Mouse (Mus musculus) liver, embryonic 14.5 days (tissue): Measurements from ENCODE around the gene Zfp687. TPM values are rescaled to one million over a fixed set of nuclear protein-coding genes. Genes with fewer than 3 reads are reported as not detected.

Experiments used
- ATAC-seq: fragments of 200-750 bp; cut with Nextera tagmentation; 2 replicates; pipeline ENCODE4 v1.8.0; 2017; ENCODE audit warnings: moderate number of reproducible peaks, mild to moderate bottlenecking, moderate library complexity; ENCODE audit not compliant: insufficient read depth
- DNase-seq, 3 experiments: peaks; one replicate each; pipeline ENCODE4 v3.0.0-alpha.2; 2012 to 2013; ENCODE audit warnings: low read depth in 3 of 3, low spot score in 3 of 3
- H3K27ac ChIP-seq: fragments of 300-500 bp; sonication (generic); 2 replicates; pipeline ENCODE4 v1.5.1; 2014; ENCODE audit warnings: moderate library complexity, mild to moderate bottlenecking, control low read depth, inconsistent platforms
- H3K27me3 ChIP-seq: fragments of 300-500 bp; sonication (generic); 2 replicates; pipeline ENCODE4 v1.6.1; 2014; ENCODE audit warnings: mild to moderate bottlenecking, low read length, moderate library complexity; ENCODE audit not compliant: control insufficient read depth, insufficient read depth
- H3K36me3 ChIP-seq: fragments of 300-500 bp; sonication (generic); replicated peaks from 2 replicates; pipeline ENCODE4 v1.6.1; 2014; ENCODE audit warnings: low read depth; ENCODE audit not compliant: control insufficient read depth, insufficient read depth
- H3K4me1 ChIP-seq, 2 experiments: fragments of 200-500 bp in 1 of 2; fragments of 300-500 bp in 1 of 2; sonication (generic) in 1 of 2; replicated peaks; 2 replicates each; pipeline ENCODE4 v1.6.1; 2012 to 2014; ENCODE audit warnings: antibody characterized with exemption in 1 of 2, inconsistent platforms in 1 of 2, low read length in 1 of 2; ENCODE audit not compliant: control insufficient read depth in 2 of 2, insufficient read depth in 2 of 2
- H3K4me2 ChIP-seq: fragments of 300-500 bp; sonication (generic); 2 replicates; pipeline ENCODE4 v1.6.1; 2014; ENCODE audit warnings: low read depth, mild to moderate bottlenecking, control low read depth, moderate library complexity
- H3K4me3 ChIP-seq, 2 experiments: fragments of 200-500 bp in 1 of 2; fragments of 300-500 bp in 1 of 2; sonication (generic) in 1 of 2; 2 replicates each; pipeline ENCODE4 v1.5.1; 2012 to 2014; ENCODE audit warnings: low read depth in 2 of 2, low read length in 2 of 2, mild to moderate bottlenecking in 2 of 2, control low read depth in 1 of 2, inconsistent platforms in 1 of 2, moderate library complexity in 1 of 2; ENCODE audit not compliant: insufficient read depth in 1 of 2
- H3K9ac ChIP-seq: fragments of 300-500 bp; sonication (generic); replicated peaks from 2 replicates; pipeline ENCODE4 v1.6.1; 2014; ENCODE audit warnings: mild to moderate bottlenecking, control low read depth, moderate library complexity
- H3K9me3 ChIP-seq: fragments of 300-500 bp; sonication (generic); 2 replicates; pipeline ENCODE4 v1.6.1; 2016; ENCODE audit warnings: low read length, mixed read lengths; ENCODE audit not compliant: control insufficient read depth
- CTCF ChIP-seq: IDR thresholded peaks from 2 replicates; pipeline ENCODE4 v1.5.1; 2016; ENCODE audit warnings: antibody characterized with exemption, low read depth, control low read depth
- EP300 ChIP-seq: IDR thresholded peaks from 2 replicates; pipeline ENCODE4 v1.6.1; 2016; ENCODE audit warnings: antibody characterized with exemption, low read depth
- WGBS: fragments of 180-500 bp; shearing (Covaris S2); extraction: QIAGEN DNeasy Blood & Tissue Kit; methylation state at CpG from one replicate; pipeline ENCODE4 v1.1.7; 2014; ENCODE audit not compliant: insufficient replicate concordance; 5-methylcytosine and 5-hydroxymethylcytosine counted together
- polyA plus RNA-seq, 2 experiments: library from polyadenylated mRNA; depleted of rRNA in 1 of 2; stranded (reverse) in 1 of 2; unstranded in 1 of 2; fragments of >200 nt; fragmentation: Nextera tagmentation in 1 of 2; extraction: Ambion mirVana in 1 of 2; gene quantifications; 2 replicates each; pipeline versions ENCODE4 v1.2.1 to v1.2.3; 2012 to 2014

The Zfp687 gene
- polyA plus RNA-seq, 2 experiments = 4.4 to 5.8 TPM

DNA sequence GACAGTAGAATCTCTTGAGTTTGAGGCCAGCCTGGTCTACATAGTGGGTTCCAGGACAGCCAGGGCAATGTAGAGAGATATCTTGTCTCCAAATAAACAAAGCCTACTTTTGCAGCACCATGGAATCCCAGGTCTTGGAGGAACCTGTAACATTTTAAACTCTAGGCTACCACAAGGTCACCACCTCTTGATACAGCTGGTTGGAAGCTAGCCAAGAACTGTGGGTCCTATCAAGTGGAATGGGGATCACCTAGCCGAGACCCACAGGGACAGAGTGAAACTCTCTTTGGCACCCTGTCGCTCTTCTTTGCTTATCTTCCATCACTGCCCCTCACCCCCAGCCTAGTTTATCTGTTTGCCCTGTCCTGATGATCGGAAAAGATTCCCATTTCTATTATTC, 42.7 kb downstream of the Zfp687 start:
- no peak for DNase-seq
- TF ChIP-seq EP300 (no peak), CTCF (no peak)
- WGBS = 53% methylated on average over 3 of the region's 3 CpGs

GRCm38 (mm10) chr3:94965878-94966277, 49.4 kb downstream of the Zfp687 start:
- Histone ChIP-seq H3K27ac (no peak overlapping the region), H3K4me1 (no peaks in the 10 kb centered on the region), H3K4me2 (no peak overlapping the region), H3K36me3 (no peaks in the 10 kb centered on the region), H3K9ac (no peak overlapping the region), H3K9me3 (no peaks in the 10 kb centered on the region), H3K4me3 (no peak overlapping the region), H3K27me3 (no peaks in the 10 kb centered on the region)
- WGBS = 50% methylated on average over 1 of the region's 1 CpGs
- TF ChIP-seq CTCF (no peak), EP300 (no peak)
- ATAC-seq (no peak), DNase-seq (no peak)

More for the DNA sequence above, 42.7 kb downstream of the Zfp687 start:
- Histone ChIP-seq H3K27me3 (no peaks in the 10 kb centered on the region), H3K9me3 (no peaks in the 10 kb centered on the region), H3K4me3 (no peak overlapping the region), H3K4me1 (peaks cover 8 to 13% of the 10 kb centered on the region in 2 experiments), H3K27ac (no peak overlapping the region), H3K36me3 (no peaks in the 10 kb centered on the region), H3K9ac (no peak overlapping the region), H3K4me2 (no peak overlapping the region)
- no peak for ATAC-seq

GRCm38 (mm10) chr3:94964989-94965388, 50.3 kb downstream of the Zfp687 start:
- 90% methylated on average over 1 of the region's 1 CpGs for WGBS
- H3K27ac ChIP-seq = no peak overlapping the region
- H3K9me3 ChIP-seq = no peaks in the 10 kb centered on the region
- H3K4me1 ChIP-seq = no peaks in the 10 kb centered on the region
- H3K4me3 ChIP-seq = no peak overlapping the region
- ATAC-seq (no peak), DNase-seq (no peak)
- no peak overlapping the region for H3K9ac ChIP-seq
- TF ChIP-seq EP300 = no peak
- no peak for TF ChIP-seq CTCF
- H3K4me2 ChIP-seq = no peak overlapping the region
- H3K27me3 ChIP-seq = no peaks in the 10 kb centered on the region
- H3K36me3 ChIP-seq = no peaks in the 10 kb centered on the region

DNA sequence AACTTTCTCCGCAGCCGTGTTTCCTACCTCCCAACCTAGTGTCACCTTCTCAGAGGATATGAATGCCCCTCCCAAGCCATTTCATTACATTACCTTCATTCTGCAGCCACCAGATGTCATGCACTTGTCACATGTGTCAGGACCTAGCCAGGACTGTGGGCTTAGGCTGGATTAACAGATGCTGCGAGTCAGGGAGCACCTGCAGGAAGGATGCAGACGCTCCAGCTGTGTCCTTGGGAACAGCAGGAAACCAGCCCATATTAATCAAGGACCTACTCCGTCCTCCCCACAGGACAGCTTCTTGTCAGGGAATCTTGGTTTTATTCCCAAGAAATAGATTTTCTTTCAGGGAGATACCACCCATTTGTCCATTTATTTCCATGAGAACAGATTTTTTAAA, 54.9 kb downstream of the Zfp687 start:
- Histone ChIP-seq H3K27me3 (no peaks in the 10 kb centered on the region), H3K9ac (no peak overlapping the region), H3K4me1 (no peaks in the 10 kb centered on the region), H3K36me3 (no peaks in the 10 kb centered on the region), H3K4me3 (no peak overlapping the region), H3K4me2 (no peak overlapping the region), H3K27ac (no peak overlapping the region), H3K9me3 (no peaks in the 10 kb centered on the region)
- DNase-seq (no peak), ATAC-seq (no peak)
- no peak for TF ChIP-seq CTCF
- no peak for TF ChIP-seq EP300
- 61% methylated on average over 5 of the region's 5 CpGs for WGBS

DNA sequence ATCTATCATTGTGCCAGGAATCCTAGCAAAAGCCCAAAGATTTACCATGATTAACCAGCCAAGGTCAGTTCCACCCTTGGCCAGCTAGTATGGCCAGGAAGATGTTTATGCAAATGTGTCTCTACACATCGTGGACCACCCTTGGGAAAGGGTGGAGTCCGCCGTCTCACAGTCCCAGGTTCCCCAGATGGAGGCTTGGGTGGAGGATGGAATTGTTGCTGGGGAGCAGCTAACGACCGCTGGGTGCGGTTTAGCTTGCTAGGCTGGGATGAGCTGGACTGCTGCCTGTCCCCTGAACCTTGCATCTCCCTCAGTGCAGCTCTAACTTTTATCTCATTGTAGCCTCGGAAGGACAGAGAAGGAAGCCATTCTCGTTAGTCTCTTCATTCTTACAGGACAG, 55.4 kb downstream of the Zfp687 start:
- no peak for TF ChIP-seq CTCF
- Histone ChIP-seq H3K9me3 (no peaks in the 10 kb centered on the region), H3K4me3 (no peak overlapping the region), H3K4me2 (no peak overlapping the region), H3K36me3 (no peaks in the 10 kb centered on the region), H3K9ac (no peak overlapping the region), H3K4me1 (0 out of 4 replicates have a peak, but pooled peaks cover 0 to 3% of the 10 kb centered on the region in 2 experiments), H3K27me3 (no peaks in the 10 kb centered on the region), H3K27ac (no peak overlapping the region)
- ATAC-seq (no peak), DNase-seq (no peak)
- 60% methylated on average over 8 of the region's 8 CpGs for WGBS
